ENCODE assay signal across 15 mouse cellular contexts in genomic region chr3:25773908-25774307, GRCm38 (mm10).
DNase-seq lines count a peak whose midpoint lies in the region; ATAC-seq lines count a peak whose summit lies in the region.
"Had no signal": no experiment of that assay in that cellular context is flagged by ENCODE, and none has a peak within 500 bp of the region (broad histone marks: within the 10 kb centered on the region; RNA-seq: fewer than 3 reads in every experiment).

No protein-coding gene starts in this region.

- peak overlapping the region; percentile 13; the same call in 1 of the 2 replicates for H3K27ac ChIP-seq in forebrain, embryonic 11.5 days (ENCODE audit: low read depth, low read length)
- no peak overlapping the region for H3K27ac ChIP-seq in forebrain, embryonic 10.5 days
- peak overlapping the region; percentile 56 for H3K27ac ChIP-seq in forebrain, embryonic 16.5 days (ENCODE audit: low read length)
- H3K27ac ChIP-seq: liver, embryonic 14.5 days; neural tube, embryonic 15.5 days had no signal

- no peak overlapping the region for H3K9ac ChIP-seq in forebrain, embryonic 11.5 days (ENCODE audit: low read length)
- H3K9ac ChIP-seq in forebrain, embryonic 16.5 days (replicated peaks; ENCODE audit: low read depth, low read length), result no peak overlapping the region
- H3K9ac ChIP-seq: liver, embryonic 14.5 days; neural tube, embryonic 15.5 days had no signal

- ATAC-seq in forebrain, embryonic 11.5 days (replicated peaks; ENCODE audit: low FRiP score), result peak; percentile 84
- peak; percentile 96 for ATAC-seq in forebrain, embryonic 16.5 days

- no peaks in the 10 kb centered on the region for H3K9me3 ChIP-seq in forebrain, embryonic 11.5 days (ENCODE audit: control insufficient read depth, low read length)
- H3K9me3 ChIP-seq in forebrain, embryonic 10.5 days, result no peaks in the 10 kb centered on the region
- H3K9me3 ChIP-seq in forebrain, embryonic 16.5 days (ENCODE audit: control insufficient read depth, low read length), result no peaks in the 10 kb centered on the region
- H3K9me3 ChIP-seq: neural tube, embryonic 15.5 days had no signal

- no peak overlapping the region for H3K4me3 ChIP-seq in forebrain, embryonic 11.5 days (ENCODE audit: low read depth, low read length)
- no peak overlapping the region for H3K4me3 ChIP-seq in forebrain, embryonic 10.5 days
- H3K4me3 ChIP-seq in forebrain, embryonic 16.5 days (replicated peaks; ENCODE audit: low read length), result no peak overlapping the region
- H3K4me3 ChIP-seq: megakaryocyte, embryonic 14.5 days; neural tube, embryonic 15.5 days had no signal

- peak; percentile 52 for DNase-seq in forebrain, embryonic 11.5 days (ENCODE audit: low spot score)
- no peak for DNase-seq in forebrain, embryonic 10.5 days (ENCODE audit: extremely low spot score, low spot score)
- peak; percentile 20 to 26 for DNase-seq in layer of hippocampus, postnatal 10 days (ENCODE audit: low spot score in 2 of 2)
- peak; percentile 64 for DNase-seq in retina, embryonic 14.5 days (ENCODE audit: low spot score)
- DNase-seq in B cell, adult 2 months, result no peak
- no peak for DNase-seq in lung, postnatal 25 days (ENCODE audit: low spot score)
- no peak for DNase-seq in adrenal gland, postnatal 10 days
- DNase-seq: cerebellum, adult 18-20 months; gastrocnemius, postnatal 10 days; kidney, postnatal 25 days; thymus, postnatal 25 days had no signal

- no peaks in the 10 kb centered on the region for H3K36me3 ChIP-seq in forebrain, embryonic 11.5 days (ENCODE audit: control insufficient read depth, insufficient read depth, low read length)
- H3K36me3 ChIP-seq in forebrain, embryonic 10.5 days (replicated peaks), result no peaks in the 10 kb centered on the region
- no peaks in the 10 kb centered on the region for H3K36me3 ChIP-seq in forebrain, embryonic 16.5 days (ENCODE audit: control insufficient read depth, insufficient read depth)
- H3K36me3 ChIP-seq: neural tube, embryonic 15.5 days had no signal

- 39% methylated on average over 4 of the region's 4 CpGs for WGBS in forebrain, embryonic 11.5 days
- 67% methylated on average over 4 of the region's 4 CpGs for WGBS in forebrain, embryonic 10.5 days
- WGBS in forebrain, embryonic 16.5 days, result 18% methylated on average over 4 of the region's 4 CpGs

- H3K4me1 ChIP-seq in forebrain, embryonic 11.5 days (replicated peaks; ENCODE audit: control insufficient read depth, insufficient read depth, low read length), result peaks cover 2% of the 10 kb centered on the region; the same call in 1 of the 2 replicates
- H3K4me1 ChIP-seq in forebrain, embryonic 10.5 days, result peaks cover 18% of the 10 kb centered on the region
- peaks cover 22% of the 10 kb centered on the region for H3K4me1 ChIP-seq in forebrain, embryonic 16.5 days (replicated peaks; ENCODE audit: control insufficient read depth, insufficient read depth, low read length)
- H3K4me1 ChIP-seq: megakaryocyte, embryonic 14.5 days; neural tube, embryonic 15.5 days had no signal

- H3K27me3 ChIP-seq in forebrain, embryonic 11.5 days (ENCODE audit: control insufficient read depth, insufficient read depth, low read length), result no peaks in the 10 kb centered on the region
- H3K27me3 ChIP-seq in forebrain, embryonic 10.5 days (ENCODE audit: poor library complexity, severe bottlenecking), result no peaks in the 10 kb centered on the region
- H3K27me3 ChIP-seq in forebrain, embryonic 16.5 days (replicated peaks; ENCODE audit: control insufficient read depth, insufficient read depth, low read length), result no peaks in the 10 kb centered on the region
- H3K27me3 ChIP-seq: megakaryocyte, embryonic 14.5 days; neural tube, embryonic 15.5 days had no signal

- no peak overlapping the region for H3K4me2 ChIP-seq in forebrain, embryonic 11.5 days (ENCODE audit: low read depth, low read length, severe bottlenecking)
- no peak overlapping the region for H3K4me2 ChIP-seq in forebrain, embryonic 16.5 days (ENCODE audit: low read length)
- H3K4me2 ChIP-seq: neural tube, embryonic 15.5 days had no signal

Comparison
In these comparisons a context has a peak if more than half of its experiments do, and no peak if none do; other contexts are left out.
1. DNase-seq: peak in forebrain, embryonic 11.5 days (single experiment), layer of hippocampus, postnatal 10 days (2 of 2) and retina, embryonic 14.5 days (single experiment); none in forebrain, embryonic 10.5 days (single experiment), B cell, adult 2 months (0 of 2), lung, postnatal 25 days (single experiment) and adrenal gland, postnatal 10 days (single experiment).